Mouse (Mus musculus) CH12.LX (cell line): ENCODE measurements at regions not wholly inside any gene's neighbourhood (a gene's known extent, or its start where the extent isn't known, plus 50 kb on each side); places are given as distances from the start of the nearest gene placed in this dataset.

Source experiments
- DNase-seq: peaks from one replicate; pipeline ENCODE4 v3.0.0-alpha.2; 2013; ENCODE audit errors: extremely low read depth
- H3K27ac ChIP-seq: 2 replicates; pipeline ENCODE4 v1.5.1; 2012; ENCODE audit warnings: low read depth, mild to moderate bottlenecking, control low read depth, moderate library complexity; ENCODE audit not compliant: insufficient read depth
- H3K27me3 ChIP-seq: replicated peaks from 2 replicates; pipeline ENCODE3; 2012; ENCODE audit warnings: inconsistent platforms
- H3K36me3 ChIP-seq, 2 experiments: replicated peaks in 1 of 2; 2 replicates each; pipeline versions ENCODE3 to v1.6.1; 2012; ENCODE audit warnings: inconsistent platforms in 1 of 2, low read length in 1 of 2, mild to moderate bottlenecking in 1 of 2, mixed read lengths in 1 of 2, moderate library complexity in 1 of 2; ENCODE audit not compliant: control insufficient read depth in 1 of 2, insufficient read depth in 1 of 2
- H3K4me1 ChIP-seq, 2 experiments: 2 replicates each; pipeline ENCODE4 v1.6.1; 2012; ENCODE audit warnings: inconsistent platforms in 1 of 2, moderate library complexity in 1 of 2; ENCODE audit not compliant: insufficient read depth in 2 of 2, control insufficient read depth in 1 of 2
- H3K4me2 ChIP-seq: 2 replicates; pipeline ENCODE4 v1.6.1; 2012; ENCODE audit warnings: low read depth, mild to moderate bottlenecking, control low read depth; ENCODE audit not compliant: poor library complexity, insufficient read depth, severe bottlenecking
- H3K4me3 ChIP-seq, 3 experiments: fragments of 150-350 bp in 1 of 3; sonication (generic) in 1 of 3; replicated peaks in 1 of 3; 2 replicates each; pipeline versions ENCODE3 to v1.5.1; 2011 to 2012; ENCODE audit warnings: low read depth in 2 of 3, low read length in 2 of 3, mild to moderate bottlenecking in 2 of 3, moderate library complexity in 2 of 3, control low read depth in 1 of 3, improper control_type of control experiment in 1 of 3, inconsistent platforms in 1 of 3, mixed read lengths in 1 of 3; ENCODE audit not compliant: poor library complexity in 1 of 3
- H3K79me2 ChIP-seq: replicated peaks from 2 replicates; pipeline ENCODE4 v1.6.1; 2012; ENCODE audit warnings: mild to moderate bottlenecking, moderate library complexity; ENCODE audit not compliant: control insufficient read depth, poor library complexity, insufficient read depth, severe bottlenecking; ENCODE audit errors: extremely low read depth
- H3K9ac ChIP-seq: 2 replicates; pipeline ENCODE4 v1.6.1; 2012; ENCODE audit warnings: low read depth, mild to moderate bottlenecking, control low read depth, moderate library complexity; ENCODE audit not compliant: insufficient read depth
- H3K9me3 ChIP-seq: replicated peaks from 2 replicates; pipeline ENCODE3; 2012; ENCODE audit warnings: low read length, inconsistent platforms, mixed read lengths
- BHLHE40 ChIP-seq: IDR thresholded peaks from 2 replicates; pipeline ENCODE4 v1.6.1; 2011; ENCODE audit warnings: mild to moderate bottlenecking, low read depth, low read length, improper control_type of control experiment
- CHD1 ChIP-seq: IDR thresholded peaks from 2 replicates; pipeline ENCODE4 v1.6.1; 2012; ENCODE audit warnings: low read depth, low read length, improper control_type of control experiment, inconsistent platforms
- CHD2 ChIP-seq: IDR thresholded peaks from 2 replicates; pipeline ENCODE4 v1.6.1; 2011; ENCODE audit warnings: low read length, improper control_type of control experiment
- CTCF ChIP-seq, 2 experiments: IDR thresholded peaks in 1 of 2; conservative IDR thresholded peaks in 1 of 2; 2 replicates each; pipeline ENCODE4 v1.5.1; 2011 to 2012; ENCODE audit warnings: low read depth in 2 of 2, low read length in 2 of 2, improper control_type of control experiment in 1 of 2, inconsistent platforms in 1 of 2, mild to moderate bottlenecking in 1 of 2, moderate library complexity in 1 of 2
- ELF1 ChIP-seq: IDR thresholded peaks from 2 replicates; pipeline ENCODE4 v1.6.1; 2014; ENCODE audit warnings: low read depth, mild to moderate bottlenecking, inconsistent platforms, low read length, improper control_type of control experiment
- GABPA ChIP-seq: IDR thresholded peaks from 2 replicates; pipeline ENCODE4 v1.6.1; 2012; ENCODE audit warnings: low read depth, low read length, improper control_type of control experiment, inconsistent platforms; ENCODE audit not compliant: insufficient replicate concordance
- JUND ChIP-seq: conservative IDR thresholded peaks from 2 replicates; pipeline ENCODE4 v1.6.1; 2011; ENCODE audit warnings: low read depth, low read length, improper control_type of control experiment
- KAT2A ChIP-seq: IDR thresholded peaks from 2 replicates; pipeline ENCODE4 v1.6.1; 2012; ENCODE audit warnings: low read length, improper control_type of control experiment, inconsistent platforms; ENCODE audit not compliant: insufficient replicate concordance
- MAZ ChIP-seq: IDR thresholded peaks from 2 replicates; pipeline ENCODE4 v1.6.1; 2012; ENCODE audit warnings: low read depth, mild to moderate bottlenecking, inconsistent platforms, low read length, improper control_type of control experiment, moderate library complexity
- MXI1 ChIP-seq: IDR thresholded peaks from 2 replicates; pipeline ENCODE4 v1.6.1; 2011; ENCODE audit warnings: mild to moderate bottlenecking, low read depth, low read length, improper control_type of control experiment
- NELFE ChIP-seq: IDR thresholded peaks from 2 replicates; pipeline ENCODE4 v1.6.1; 2011; ENCODE audit warnings: low read depth, low read length, improper control_type of control experiment
- POLR2AphosphoS2 ChIP-seq: IDR thresholded peaks from 2 replicates; pipeline ENCODE4 v1.6.1; 2011; ENCODE audit warnings: low read depth, low read length, improper control_type of control experiment
- RCOR1 ChIP-seq: conservative IDR thresholded peaks from 2 replicates; pipeline ENCODE4 v1.6.1; 2012; ENCODE audit warnings: low read depth, mild to moderate bottlenecking, inconsistent platforms, low read length, improper control_type of control experiment
- SMC3 ChIP-seq: IDR thresholded peaks from 2 replicates; pipeline ENCODE4 v1.6.1; 2011; ENCODE audit warnings: low read depth, low read length, improper control_type of control experiment
- TBP ChIP-seq: conservative IDR thresholded peaks from 2 replicates; pipeline ENCODE4 v1.6.1; 2011; ENCODE audit warnings: low read depth, low read length, improper control_type of control experiment
- UBTF ChIP-seq: IDR thresholded peaks from 2 replicates; pipeline ENCODE4 v1.6.1; 2012; ENCODE audit warnings: low read depth, mild to moderate bottlenecking, inconsistent platforms, low read length, improper control_type of control experiment, moderate library complexity
- USF2 ChIP-seq: conservative IDR thresholded peaks from 2 replicates; pipeline ENCODE4 v1.6.1; 2011; ENCODE audit warnings: low read depth, low read length, improper control_type of control experiment
- dilution Hi-C: fragments of 300-500 bp; cut with MboI; formaldehyde crosslinking; loops from 2 replicates; pipeline ENCODE4 v1.14.3; 2020; ENCODE audit warnings: low sequenced_read_pairs; ENCODE audit not compliant: extremely low pct_unique_long_range_greater_than_20kb, extremely low pct_ligation_motif_present
- in situ Hi-C: fragments of 300-500 bp; cut with MboI; formaldehyde crosslinking; loops from 3 replicates; pipeline ENCODE4 v1.14.3; 2019; ENCODE audit warnings: low sequenced_read_pairs, low pct_ligation_motif_present, low pct_unique_long_range_greater_than_20kb, mixed read lengths

GRCm38 (mm10) chrX:99339081-99339876 lies 131.8 kb downstream of the Pja1 start:
- Histone ChIP-seq H3K4me1 (peaks cover 0 to 8% of the 10 kb centered on the region in 2 experiments; a peak in 2 of 4 replicates), H3K27me3 (no peaks in the 10 kb centered on the region), H3K27ac (no peak overlapping the region), H3K79me2 (no peaks in the 10 kb centered on the region), H3K9ac (no peak overlapping the region), H3K9me3 (no peaks in the 10 kb centered on the region), H3K4me2 (no peak overlapping the region), H3K4me3 (no peak overlapping the region), H3K36me3 (no peaks in the 10 kb centered on the region)
- DNase-seq, result no peak
- dilution Hi-C loops, result no loop called here
- TF ChIP-seq BHLHE40 (no peak), TBP (no peak), GABPA (no peak), SMC3 (no peak), NELFE (no peak), POLR2AphosphoS2 (no peak), MAZ (no peak), UBTF (no peak), CHD1 (no peak), KAT2A (no peak), CTCF (conservative IDR thresholded peaks at IDR 0.05 in 1 of 2, IDR thresholded peaks at IDR 0.05 in 1 of 2; ENCODE audit: low read depth in 2 of 2, low read length in 2 of 2) (no peak)
- in situ Hi-C loops, result no loop called here

- TF ChIP-seq MXI1 (no peak), USF2 (no peak), GABPA (no peak), CHD2 (no peak), JUND (no peak), BHLHE40 (no peak), RCOR1 (no peak), ELF1 (no peak)
- TF ChIP-seq, all 38 proteins: peak for 0
- dilution Hi-C loops, result no loop called here
These were observed 134.2 kb downstream of the Pja1 start for GRCm38 (mm10) chrX:99336616-99337553.

More at GRCm38 (mm10) chrX:99336616-99337553, 134.2 kb downstream of the Pja1 start:
- H3K27me3 ChIP-seq, result no peaks in the 10 kb centered on the region
- no peak for DNase-seq
- H3K36me3 ChIP-seq, result no peaks in the 10 kb centered on the region
- no peak overlapping the region for H3K27ac ChIP-seq
- H3K79me2 ChIP-seq, result no peaks in the 10 kb centered on the region
- H3K4me1 ChIP-seq, result peaks cover 0 to 8% of the 10 kb centered on the region in 2 experiments; a peak in 2 of 4 replicates
- in situ Hi-C loops, result no loop called here
- no peak overlapping the region for H3K9ac ChIP-seq
- no peaks in the 10 kb centered on the region for H3K9me3 ChIP-seq
- H3K4me3 ChIP-seq, result no peak overlapping the region
- H3K4me2 ChIP-seq, result no peak overlapping the region
